Mouse (Mus musculus): ENCODE measurements at regions not wholly inside any gene's neighbourhood (a gene's known extent, or its start where the extent isn't known, plus 50 kb on each side); places are given as distances from the start of the nearest gene placed in this dataset.

- DNase-seq (ENCODE audit: low spot score) (no peak), ATAC-seq (ENCODE audit: insufficient number of reproducible peaks, low FRiP score, low TSS enrichment, low read depth) (no peak)
- Histone ChIP-seq H3K9ac (ENCODE audit: low read length) (no peak overlapping the region), H3K9me3 (ENCODE audit: control insufficient read depth, low read length) (no peaks in the 10 kb centered on the region), H3K27me3 (ENCODE audit: control insufficient read depth, insufficient read depth, low read length) (no peaks in the 10 kb centered on the region), H3K36me3 (ENCODE audit: control insufficient read depth, insufficient read depth, low read length) (no peaks in the 10 kb centered on the region), H3K27ac (replicated peaks; ENCODE audit: low read depth, low read length) (no peak overlapping the region), H3K4me1 (ENCODE audit: control insufficient read depth, insufficient read depth, low read length) (no peaks in the 10 kb centered on the region), H3K4me2 (ENCODE audit: low read depth, severe bottlenecking) (no peak overlapping the region), H3K4me3 (ENCODE audit: low read depth, low read length) (no peak overlapping the region)
Observed at GRCm38 (mm10) chrX:19264237-19264636, 216.9 kb downstream of the Tex13c3 start.

GRCm38 (mm10) chrX:19246777-19247619, 234.1 kb downstream of the Tex13c3 start:
- Histone ChIP-seq H3K36me3 (ENCODE audit: control insufficient read depth, insufficient read depth, low read length) (no peaks in the 10 kb centered on the region), H3K4me2 (ENCODE audit: low read depth, severe bottlenecking) (no peak overlapping the region), H3K4me3 (ENCODE audit: low read depth, low read length) (no peak overlapping the region), H3K9me3 (ENCODE audit: control insufficient read depth, low read length) (no peaks in the 10 kb centered on the region), H3K4me1 (ENCODE audit: control insufficient read depth, insufficient read depth, low read length) (no peaks in the 10 kb centered on the region), H3K9ac (ENCODE audit: low read length) (no peak overlapping the region), H3K27me3 (ENCODE audit: control insufficient read depth, insufficient read depth, low read length) (no peaks in the 10 kb centered on the region), H3K27ac (replicated peaks; ENCODE audit: low read depth, low read length) (no peak overlapping the region)
- ATAC-seq (ENCODE audit: insufficient number of reproducible peaks, low FRiP score, low TSS enrichment, low read depth) (no peak), DNase-seq (ENCODE audit: low spot score) (no peak)
- WGBS: 83% methylated on average over 2 of the region's 2 CpGs

- 23% methylated on average over 13 of the region's 26 CpGs for WGBS
- H3K9ac ChIP-seq (ENCODE audit: low read length): 0 out of 2 replicates have a peak overlapping the region, but pooled peaks have one; percentile 40
- peak overlapping the region; percentile 31 for H3K4me3 ChIP-seq (ENCODE audit: low read depth, low read length)
- H3K4me1 ChIP-seq (ENCODE audit: control insufficient read depth, insufficient read depth, low read length): no peaks in the 10 kb centered on the region
- H3K27me3 ChIP-seq (ENCODE audit: control insufficient read depth, insufficient read depth, low read length): no peaks in the 10 kb centered on the region
- no peaks in the 10 kb centered on the region for H3K36me3 ChIP-seq (ENCODE audit: control insufficient read depth, insufficient read depth, low read length)
- no peaks in the 10 kb centered on the region for H3K9me3 ChIP-seq (ENCODE audit: control insufficient read depth, low read length)
- H3K27ac ChIP-seq (replicated peaks; ENCODE audit: low read depth, low read length): no peak overlapping the region
- ATAC-seq (ENCODE audit: insufficient number of reproducible peaks, low FRiP score, low TSS enrichment, low read depth) (peak; percentile 77), DNase-seq (ENCODE audit: low spot score) (peak; percentile 45)
- peak overlapping the region; percentile 63 for H3K4me2 ChIP-seq (ENCODE audit: low read depth, severe bottlenecking)
Observed at GRCm38 (mm10) chrX:19237738-19238261, 243.3 kb downstream of the Tex13c3 start.

- ATAC-seq (ENCODE audit: insufficient number of reproducible peaks, low FRiP score, low TSS enrichment, low read depth) (no peak; the same call in 1 of the 2 replicates), DNase-seq (ENCODE audit: low spot score) (peak; percentile 22)
- 17% methylated on average over 26 of the region's 31 CpGs for WGBS
- Histone ChIP-seq H3K27me3 (ENCODE audit: control insufficient read depth, insufficient read depth, low read length) (no peaks in the 10 kb centered on the region), H3K36me3 (ENCODE audit: control insufficient read depth, insufficient read depth, low read length) (no peaks in the 10 kb centered on the region), H3K4me3 (ENCODE audit: low read depth, low read length) (peak overlapping the region; percentile 31), H3K4me1 (ENCODE audit: control insufficient read depth, insufficient read depth, low read length) (no peaks in the 10 kb centered on the region), H3K9ac (ENCODE audit: low read length) (no peak overlapping the region), H3K27ac (replicated peaks; ENCODE audit: low read depth, low read length) (no peak overlapping the region), H3K9me3 (ENCODE audit: control insufficient read depth, low read length) (no peaks in the 10 kb centered on the region), H3K4me2 (ENCODE audit: low read depth, severe bottlenecking) (peak overlapping the region; percentile 63)
Observed at GRCm38 (mm10) chrX:19237048-19237737, 243.9 kb downstream of the Tex13c3 start.

- Histone ChIP-seq H3K27me3 (ENCODE audit: control insufficient read depth, insufficient read depth, low read length) (no peaks in the 10 kb centered on the region), H3K4me1 (ENCODE audit: control insufficient read depth, insufficient read depth, low read length) (no peaks in the 10 kb centered on the region), H3K4me3 (ENCODE audit: low read depth, low read length) (no peak overlapping the region), H3K27ac (replicated peaks; ENCODE audit: low read depth, low read length) (no peak overlapping the region), H3K9ac (ENCODE audit: low read length) (no peak overlapping the region), H3K9me3 (ENCODE audit: control insufficient read depth, low read length) (no peaks in the 10 kb centered on the region), H3K36me3 (ENCODE audit: control insufficient read depth, insufficient read depth, low read length) (no peaks in the 10 kb centered on the region), H3K4me2 (ENCODE audit: low read depth, severe bottlenecking) (no peak overlapping the region)
- 84% methylated on average over 3 of the region's 3 CpGs for WGBS
- DNase-seq (ENCODE audit: low spot score) (no peak), ATAC-seq (ENCODE audit: insufficient number of reproducible peaks, low FRiP score, low TSS enrichment, low read depth) (no peak)
Observed at GRCm38 (mm10) chrX:19235449-19235848, 245.7 kb downstream of the Tex13c3 start.

GRCm38 (mm10) chrX:19231823-19232222, 249.3 kb downstream of the Tex13c3 start:
- no peaks in the 10 kb centered on the region for H3K9me3 ChIP-seq (ENCODE audit: control insufficient read depth, low read length)
- H3K4me1 ChIP-seq (ENCODE audit: control insufficient read depth, insufficient read depth, low read length): no peaks in the 10 kb centered on the region
- WGBS: 81% methylated on average over 3 of the region's 3 CpGs
- no peaks in the 10 kb centered on the region for H3K27me3 ChIP-seq (ENCODE audit: control insufficient read depth, insufficient read depth, low read length)
- H3K9ac ChIP-seq (ENCODE audit: low read length): no peak overlapping the region
- H3K27ac ChIP-seq (replicated peaks; ENCODE audit: low read depth, low read length): no peak overlapping the region
- no peak overlapping the region for H3K4me2 ChIP-seq (ENCODE audit: low read depth, severe bottlenecking)
- no peaks in the 10 kb centered on the region for H3K36me3 ChIP-seq (ENCODE audit: control insufficient read depth, insufficient read depth, low read length)
- DNase-seq (ENCODE audit: low spot score) (no peak), ATAC-seq (ENCODE audit: insufficient number of reproducible peaks, low FRiP score, low TSS enrichment, low read depth) (no peak)
- H3K4me3 ChIP-seq (ENCODE audit: low read depth, low read length): no peak overlapping the region

GRCm38 (mm10) chrX:19223336-19223735, 257.8 kb downstream of the Tex13c3 start:
- no peak for DNase-seq (ENCODE audit: low spot score)
- no peak overlapping the region for H3K27ac ChIP-seq (replicated peaks; ENCODE audit: low read depth, low read length)
- H3K4me1 ChIP-seq (ENCODE audit: control insufficient read depth, insufficient read depth, low read length): no peaks in the 10 kb centered on the region
- no peak overlapping the region for H3K4me2 ChIP-seq (ENCODE audit: low read depth, severe bottlenecking)
- H3K27me3 ChIP-seq (ENCODE audit: control insufficient read depth, insufficient read depth, low read length): no peaks in the 10 kb centered on the region
- no peak overlapping the region for H3K9ac ChIP-seq (ENCODE audit: low read length)
- no peaks in the 10 kb centered on the region for H3K36me3 ChIP-seq (ENCODE audit: control insufficient read depth, insufficient read depth, low read length)
- no peak overlapping the region for H3K4me3 ChIP-seq (ENCODE audit: low read depth, low read length)
- ATAC-seq (ENCODE audit: insufficient number of reproducible peaks, low FRiP score, low TSS enrichment, low read depth): no peak
- H3K9me3 ChIP-seq (ENCODE audit: control insufficient read depth, low read length): no peaks in the 10 kb centered on the region

- Histone ChIP-seq H3K4me3 (ENCODE audit: low read depth, low read length) (no peak overlapping the region), H3K27ac (replicated peaks; ENCODE audit: low read depth, low read length) (no peak overlapping the region), H3K9ac (ENCODE audit: low read length) (no peak overlapping the region), H3K27me3 (ENCODE audit: control insufficient read depth, insufficient read depth, low read length) (no peaks in the 10 kb centered on the region), H3K9me3 (ENCODE audit: control insufficient read depth, low read length) (no peaks in the 10 kb centered on the region), H3K36me3 (ENCODE audit: control insufficient read depth, insufficient read depth, low read length) (no peaks in the 10 kb centered on the region), H3K4me2 (ENCODE audit: low read depth, severe bottlenecking) (no peak overlapping the region), H3K4me1 (ENCODE audit: control insufficient read depth, insufficient read depth, low read length) (no peaks in the 10 kb centered on the region)
- no peak for ATAC-seq (ENCODE audit: insufficient number of reproducible peaks, low FRiP score, low TSS enrichment, low read depth)
- WGBS: 83% methylated on average over 1 of the region's 1 CpGs
- no peak for DNase-seq (ENCODE audit: low spot score)
Observed at GRCm38 (mm10) chrX:19220785-19221496, 260.2 kb downstream of the Tex13c3 start.
